In genomic region chrX:10258260-10258659, GRCm38 (mm10) we compare ENCODE assay signal across 29 mouse cellular contexts. TPM values are rescaled to one million over a fixed set of nuclear protein-coding genes. Genes with fewer than 3 reads are reported as not detected.
DNase-seq lines count a peak whose midpoint lies in the region; ATAC-seq and TF ChIP-seq lines count a peak whose summit lies in the region.
"Had no signal": no experiment of that assay in that cellular context is flagged by ENCODE, and none has a peak within 500 bp of the region (broad histone marks: within the 10 kb centered on the region; RNA-seq: fewer than 3 reads in every experiment).

No protein-coding gene starts in this region.

- no peak overlapping the region for H3K9ac ChIP-seq in forebrain, embryonic 16.5 days (replicated peaks; ENCODE audit: low read depth, low read length)
- H3K9ac ChIP-seq in lung, postnatal 0 days (replicated peaks; ENCODE audit: low read depth), result no peak overlapping the region
- H3K9ac ChIP-seq: embryonic facial prominence, embryonic 15.5 days; forebrain, embryonic 12.5 days; hindbrain, embryonic 14.5 days; intestine, embryonic 15.5 days had no signal

- ATAC-seq in forebrain, embryonic 16.5 days, result peak; percentile 63
- peak; percentile 85 for ATAC-seq in lung, postnatal 0 days
- ATAC-seq: activated CD4-positive, CD25-positive, alpha-beta regulatory T cell, adult 4 months; Patski had no signal

- no peak overlapping the region for H3K27ac ChIP-seq in forebrain, embryonic 16.5 days (ENCODE audit: low read length)
- no peak overlapping the region for H3K27ac ChIP-seq in forebrain, embryonic 10.5 days
- H3K27ac ChIP-seq in lung, postnatal 0 days (ENCODE audit: low read length), result no peak overlapping the region; the same call in 1 of the 2 replicates
- H3K27ac ChIP-seq in brown adipose tissue, adult 24 weeks (replicated peaks; ENCODE audit: low read depth, low read length), result peak overlapping the region; percentile 96
- H3K27ac ChIP-seq: embryonic facial prominence, embryonic 15.5 days; forebrain, embryonic 12.5 days; hindbrain, embryonic 10.5 days; hindbrain, embryonic 14.5 days; intestine, embryonic 15.5 days had no signal

- no peak for TF ChIP-seq EP300 in lung, postnatal 0 days (IDR thresholded peaks at IDR 0.05)

- 44% methylated on average over 5 of the region's 5 CpGs for WGBS in forebrain, embryonic 16.5 days
- whole genome bisulfite sequencing in forebrain, embryonic 10.5 days, result 80% methylated on average over 5 of the region's 5 CpGs
- WGBS in lung, postnatal 0 days, result 61% methylated on average over 5 of the region's 5 CpGs

- DNase-seq in forebrain, embryonic 10.5 days (ENCODE audit: extremely low spot score, low spot score), result no peak
- DNase-seq in heart, adult 9 months (ENCODE audit: low spot score in 2 of 2), result peak; percentile 18 to 54
- DNase-seq in heart, postnatal 36 days, result no peak
- peak; percentile 11 for DNase-seq in lung, postnatal 0 days (ENCODE audit: low spot score)
- no peak for DNase-seq in lung, postnatal 4 days
- DNase-seq: adrenal gland, postnatal 14 days; cerebellum, adult 11 months; cerebellum, adult 8-10 months; cerebellum, postnatal 14 days; embryo, embryonic 11 days; gastrocnemius, postnatal 25 days; kidney, adult 18-20 months had no signal

- H3K27me3 ChIP-seq in forebrain, embryonic 16.5 days (replicated peaks; ENCODE audit: control insufficient read depth, insufficient read depth, low read length), result no peaks in the 10 kb centered on the region
- H3K27me3 ChIP-seq in forebrain, embryonic 10.5 days (ENCODE audit: poor library complexity, severe bottlenecking), result no peaks in the 10 kb centered on the region
- no peaks in the 10 kb centered on the region for H3K27me3 ChIP-seq in lung, postnatal 0 days (replicated peaks; ENCODE audit: insufficient read depth, low read length)
- H3K27me3 ChIP-seq: CH12.LX; embryonic facial prominence, embryonic 15.5 days; forebrain, embryonic 12.5 days; intestine, embryonic 15.5 days had no signal

- H3K4me2 ChIP-seq in forebrain, embryonic 16.5 days (ENCODE audit: low read length), result no peak overlapping the region
- H3K4me2 ChIP-seq in lung, postnatal 0 days (replicated peaks; ENCODE audit: low read depth, low read length), result no peak overlapping the region
- H3K4me2 ChIP-seq: embryonic facial prominence, embryonic 15.5 days; forebrain, embryonic 12.5 days; heart, embryonic 11.5 days; hindbrain, embryonic 14.5 days; intestine, embryonic 15.5 days had no signal

- H3K4me3 ChIP-seq in forebrain, embryonic 16.5 days (replicated peaks; ENCODE audit: low read length), result no peak overlapping the region
- H3K4me3 ChIP-seq in forebrain, embryonic 10.5 days, result no peak overlapping the region
- no peak overlapping the region for H3K4me3 ChIP-seq in lung, postnatal 0 days (ENCODE audit: low read depth, low read length)
- no peak overlapping the region for H3K4me3 ChIP-seq in brown adipose tissue, adult 24 weeks (ENCODE audit: insufficient read depth, low read depth, low read length)
- H3K4me3 ChIP-seq: embryonic facial prominence, embryonic 15.5 days; erythroblast, embryonic 14.5 days; forebrain, embryonic 12.5 days; hindbrain, embryonic 10.5 days; intestine, embryonic 15.5 days had no signal

- H3K4me1 ChIP-seq in forebrain, embryonic 16.5 days (replicated peaks; ENCODE audit: control insufficient read depth, insufficient read depth, low read length), result no peaks in the 10 kb centered on the region
- no peaks in the 10 kb centered on the region for H3K4me1 ChIP-seq in forebrain, embryonic 10.5 days
- no peaks in the 10 kb centered on the region for H3K4me1 ChIP-seq in lung, postnatal 0 days (ENCODE audit: insufficient read depth, low read depth, low read length)
- H3K4me1 ChIP-seq in brown adipose tissue, adult 24 weeks (ENCODE audit: control insufficient read depth, insufficient read depth, insufficient read length, low read length), result no peaks in the 10 kb centered on the region; the same call in 1 of the 2 replicates
- H3K4me1 ChIP-seq: embryonic facial prominence, embryonic 15.5 days; forebrain, embryonic 12.5 days; hindbrain, embryonic 10.5 days; intestine, embryonic 15.5 days had no signal

- TF ChIP-seq CTCF in lung, postnatal 0 days (IDR thresholded peaks at IDR 0.05), result no peak

- H3K36me3 ChIP-seq in forebrain, embryonic 16.5 days (ENCODE audit: control insufficient read depth, insufficient read depth), result no peaks in the 10 kb centered on the region
- H3K36me3 ChIP-seq in forebrain, embryonic 10.5 days (replicated peaks), result no peaks in the 10 kb centered on the region
- H3K36me3 ChIP-seq in lung, postnatal 0 days (ENCODE audit: insufficient read depth, low read length), result no peaks in the 10 kb centered on the region
- H3K36me3 ChIP-seq: embryonic facial prominence, embryonic 15.5 days; forebrain, embryonic 12.5 days; hindbrain, embryonic 10.5 days; intestine, embryonic 15.5 days had no signal

- intact Hi-C loops in heart, postnatal 36 days (cut with DNase I), result no loop called here

- H3K9me3 ChIP-seq in forebrain, embryonic 16.5 days (ENCODE audit: control insufficient read depth, low read length), result no peaks in the 10 kb centered on the region
- no peaks in the 10 kb centered on the region for H3K9me3 ChIP-seq in forebrain, embryonic 10.5 days
- H3K9me3 ChIP-seq in lung, postnatal 0 days (ENCODE audit: low read length), result no peaks in the 10 kb centered on the region
- H3K9me3 ChIP-seq: embryonic facial prominence, embryonic 15.5 days; forebrain, embryonic 12.5 days; hindbrain, embryonic 10.5 days; intestine, embryonic 15.5 days had no signal

RNA-seq across cellular contexts. Expression of gene Otc, which starts 6.2 kb away (rescaled TPM):
- polyA plus RNA-seq in forebrain, embryonic 16.5 days (2015; fragmentation: Nextera tagmentation; extraction: Ambion mirVana), result not detected in 2 replicates
- not detected in 2 replicates for polyA plus RNA-seq in forebrain, embryonic 10.5 days (2016; fragmentation: Nextera tagmentation; extraction: Ambion mirVana)
- not detected for total RNA-seq in heart, postnatal 36 days (2021)
- polyA plus RNA-seq in lung, postnatal 0 days (2015; fragmentation: Nextera tagmentation; extraction: Ambion mirVana), result 0.17 TPM in 1 of 2 replicates, not detected in the other
- polyA plus RNA-seq in brown adipose tissue, adult 24 weeks (2012; ENCODE audit: insufficient read depth, insufficient read length, missing spikeins), result not detected in 2 replicates
- total RNA-seq: adrenal gland, adult 18-20 months; common myeloid progenitor, adult 5-6 weeks; gastrocnemius, postnatal 25 days; granulocyte monocyte progenitor cell, adult 5-6 weeks had no signal
- polyA plus RNA-seq: activated CD4-positive, CD25-positive, alpha-beta regulatory T cell, adult 4 months; embryonic facial prominence, embryonic 11.5 days; embryonic facial prominence, embryonic 15.5 days; erythroblast, embryonic 14.5 days; forebrain, embryonic 12.5 days; frontal cortex, adult 2 months; hindbrain, embryonic 10.5 days; hindbrain, embryonic 14.5 days; Patski had no signal

RNA-seq across cellular contexts. Expression of gene Rpgr, which starts 41.5 kb away (rescaled TPM):
- 42.1 and 42.7 TPM in 2 replicates for polyA plus RNA-seq in forebrain, embryonic 16.5 days (2015; fragmentation: Nextera tagmentation; extraction: Ambion mirVana)
- polyA plus RNA-seq in forebrain, embryonic 10.5 days (2016; fragmentation: Nextera tagmentation; extraction: Ambion mirVana), result 28.4 and 29.2 TPM in 2 replicates
- 1 to 10 TPM; 2.4 to 4.0 TPM for total RNA-seq in heart, postnatal 36 days (2021)
- 8.0 and 8.9 TPM in 2 replicates for polyA plus RNA-seq in lung, postnatal 0 days (2015; fragmentation: Nextera tagmentation; extraction: Ambion mirVana)
- polyA plus RNA-seq in brown adipose tissue, adult 24 weeks (2012; ENCODE audit: insufficient read depth, insufficient read length, missing spikeins), result 5.0 and 5.2 TPM in 2 replicates

Comparison
In these comparisons a context has a peak if more than half of its experiments do, and no peak if none do; other contexts are left out.
1. DNase-seq: peak in heart, adult 9 months (2 of 2) and lung, postnatal 0 days (single experiment); none in forebrain, embryonic 10.5 days (single experiment), heart, postnatal 36 days (0 of 2) and lung, postnatal 4 days (0 of 2).